Mouse (Mus musculus) ES-E14 (cell line): ENCODE data around the gene Lhx5.

ENCODE experiments used
- HCFC1 ChIP-seq: IDR thresholded peaks from 2 replicates; pipeline ENCODE4 v1.6.1; 2012; ENCODE audit warnings: low read length, inconsistent platforms, borderline replicate concordance; ENCODE audit not compliant: insufficient read depth
- MAFK ChIP-seq: IDR thresholded peaks from 2 replicates; pipeline ENCODE4 v1.6.1; 2014; ENCODE audit warnings: mild to moderate bottlenecking, low read depth, low read length, inconsistent platforms; ENCODE audit not compliant: insufficient read depth
- ZNF384 ChIP-seq: IDR thresholded peaks from 2 replicates; pipeline ENCODE4 v1.6.1; 2012; ENCODE audit warnings: low read depth, low read length, inconsistent platforms

DNA sequence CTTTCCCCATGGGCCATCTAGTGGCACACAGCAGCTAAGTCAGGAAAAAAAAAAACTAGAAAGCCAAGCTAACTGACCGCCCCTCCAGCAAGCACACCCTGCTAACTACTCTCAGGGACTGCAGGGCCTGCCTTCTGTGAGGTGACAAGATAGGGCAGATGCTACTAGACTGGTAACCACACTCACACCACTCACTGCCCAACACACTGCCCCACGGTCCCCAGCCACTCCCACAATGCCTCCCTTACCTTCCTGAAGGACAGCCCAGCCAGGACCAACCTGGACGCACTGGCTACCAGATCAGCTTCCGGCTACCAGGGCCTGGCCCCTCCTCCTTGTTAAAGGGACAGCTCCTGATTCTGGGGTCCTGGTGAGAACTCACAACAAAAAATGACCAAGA, 35.5 kb downstream of the Lhx5 start:
- TF ChIP-seq MAFK (no peak), ZNF384 (no peak), HCFC1 (no peak)
